Mouse (Mus musculus) urinary bladder, postnatal 14 days (tissue): Measurements from ENCODE around the gene S100a13.

ENCODE experiments used
- DNase-seq: peaks from one replicate; pipeline ENCODE4 v3.0.0; 2021; ENCODE audit warnings: low spot score

S100a13 gene

GRCm38 (mm10) chr3:90513796-90514590 is at the start of gene S100a13, which contains the start of gene S100a1:
TSS of gene S100a13 (plus strand) at chr3:90514435.
TSS of gene S100a1 (minus strand) at chr3:90514392.
- DNase-seq, result peak; percentile 82

- DNase-seq, result peak; percentile 41
Observed at GRCm38 (mm10) chr3:90464552-90465080, 49.6 kb upstream of the S100a13 start.

DNA sequence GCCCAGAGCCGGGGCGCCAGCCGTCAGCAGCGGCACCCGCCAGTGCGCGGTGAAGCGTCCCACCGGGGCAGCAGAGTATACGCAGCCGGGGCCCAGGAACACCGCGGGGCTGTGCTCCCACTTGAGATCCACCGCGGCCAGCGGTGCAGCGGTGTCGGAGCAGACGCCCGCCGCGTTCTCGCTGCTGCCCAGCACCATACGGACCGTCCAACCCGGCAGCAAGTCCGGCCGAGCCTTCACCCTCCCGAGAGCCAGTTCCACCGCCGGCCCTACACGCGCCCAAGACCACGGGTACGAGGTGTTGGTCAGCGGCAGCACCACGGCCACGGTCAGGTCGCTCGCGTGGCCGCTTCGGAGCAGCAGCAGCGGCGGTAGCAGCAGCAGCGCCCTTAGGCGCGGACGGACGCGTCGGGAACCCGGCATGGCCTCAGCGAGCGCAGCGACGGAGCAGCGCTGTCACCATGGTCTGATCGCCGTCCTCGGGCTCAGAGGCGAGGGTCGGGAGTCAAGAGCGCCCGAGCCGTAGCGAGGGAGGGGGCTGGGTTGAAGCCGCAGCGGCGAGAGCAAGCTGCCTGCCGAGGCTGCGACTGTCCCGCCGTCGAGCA is 49.1 kb upstream of the S100a13 start:
- peak; percentile 16 for DNase-seq

- DNase-seq, result peak; percentile 41
Observed at GRCm38 (mm10) chr3:90465686-90466310, 48.4 kb upstream of the S100a13 start, which contains the start of gene Npr1. TSS of gene Npr1 (minus strand) at chr3:90465866.

DNA sequence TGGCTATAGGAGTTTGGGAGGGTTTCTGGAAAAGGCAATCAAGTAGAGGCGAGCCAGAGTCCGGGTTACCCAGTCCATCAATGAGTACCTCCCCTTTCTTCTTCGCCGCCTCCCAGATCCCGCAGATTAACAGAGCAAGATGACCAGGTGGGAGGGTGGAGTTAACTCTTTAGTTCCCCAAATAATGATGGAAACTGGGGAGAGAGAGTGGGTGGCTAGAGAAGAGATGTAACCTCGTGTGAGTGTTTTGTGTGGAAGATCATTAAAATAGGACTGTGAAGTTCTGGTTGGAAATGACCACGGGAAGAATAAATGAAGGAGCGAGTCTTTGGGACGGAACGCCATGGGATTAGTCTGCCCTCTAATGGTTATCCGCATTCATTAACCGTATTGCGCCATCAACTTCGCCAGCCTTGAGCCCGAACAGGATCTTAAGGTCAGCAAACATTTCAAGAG is 47.9 kb upstream of the S100a13 start:
- DNase-seq, result peak; percentile 71

DNA sequence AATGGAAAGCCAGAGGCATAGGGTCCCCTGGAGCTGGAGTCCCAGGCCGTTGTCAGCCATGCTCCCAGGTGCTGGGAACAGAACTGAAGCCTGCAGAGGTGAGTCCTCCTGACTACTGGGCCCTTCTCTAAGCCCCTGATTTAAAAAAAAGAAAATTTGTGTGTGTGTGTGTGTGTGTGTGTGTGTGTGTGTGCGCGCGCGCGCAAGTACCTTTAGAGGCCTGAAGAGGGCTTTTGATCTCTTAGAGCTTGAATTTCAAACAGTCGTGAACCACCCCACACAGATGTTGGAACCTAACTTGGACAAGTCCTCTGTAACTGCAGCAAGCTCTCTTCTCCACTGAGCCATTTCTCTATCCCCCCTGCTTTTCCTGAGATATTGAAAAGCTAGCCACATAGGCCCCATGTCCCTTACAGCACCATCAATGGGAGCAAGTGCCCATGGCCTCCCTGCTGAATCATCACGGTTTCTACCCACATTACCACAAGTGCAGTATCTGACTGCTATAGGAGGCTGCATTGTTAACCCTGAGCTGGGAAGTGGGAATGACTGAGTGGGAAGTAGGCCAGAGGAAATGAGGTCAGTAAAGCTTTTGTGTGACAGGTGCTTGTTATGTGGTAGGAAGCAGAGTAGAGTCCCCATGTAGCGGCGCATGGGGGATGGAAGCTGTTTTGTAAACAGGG is 46.5 kb upstream of the S100a13 start:
- no peak for DNase-seq

DNA sequence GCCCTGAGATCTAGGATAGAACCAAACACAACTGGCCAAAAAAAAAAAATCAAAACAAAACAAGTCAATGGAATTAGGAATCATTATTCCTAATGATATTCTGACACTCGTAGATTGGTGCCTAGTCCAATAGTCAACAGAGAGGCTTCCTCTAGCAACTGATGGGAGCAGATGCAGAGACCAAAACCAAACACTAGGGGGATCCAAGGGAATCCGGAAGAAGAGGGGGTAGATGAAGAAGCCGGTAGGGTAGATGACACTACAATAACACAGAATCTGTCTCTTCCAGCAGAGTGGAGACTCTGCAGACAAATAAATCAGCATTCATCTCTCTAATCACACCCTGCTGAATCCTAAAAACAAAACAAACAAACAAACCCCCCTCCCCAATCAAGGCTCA is 42.0 kb upstream of the S100a13 start:
- peak; percentile 58 for DNase-seq

DNA sequence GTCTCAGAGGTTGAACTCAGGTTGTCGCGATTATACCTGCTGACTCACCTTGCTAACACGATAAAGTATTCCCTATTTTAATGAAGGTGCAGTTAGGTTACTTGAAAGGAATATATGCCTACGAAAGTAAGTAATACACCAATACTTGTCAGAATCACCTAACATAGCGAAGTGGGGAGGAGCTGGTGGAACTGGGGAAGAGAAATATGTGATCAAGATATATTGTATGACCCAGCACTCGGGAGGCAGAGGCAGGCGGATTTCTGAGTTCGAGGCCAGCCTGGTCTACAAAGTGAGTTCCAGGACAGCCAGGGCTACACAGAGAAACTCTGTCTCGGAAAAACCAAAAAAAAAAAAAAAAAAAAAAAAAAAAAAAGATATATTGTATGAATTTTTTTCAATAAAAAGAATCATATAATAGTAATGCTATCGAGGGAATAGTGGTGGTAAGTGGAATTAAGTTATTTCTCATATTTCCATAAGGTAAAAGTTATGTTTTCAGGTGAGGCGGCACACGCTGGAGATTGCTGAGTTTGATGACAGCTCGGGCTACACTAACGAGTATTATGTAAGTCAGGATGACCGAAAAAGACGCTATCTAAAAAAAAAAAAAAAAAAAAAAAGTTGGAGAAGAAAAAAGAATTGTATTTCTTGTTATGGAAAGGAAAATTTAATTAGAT is 38.9 kb upstream of the S100a13 start:
- DNase-seq, result no peak

- DNase-seq, result peak; percentile 95
Observed at GRCm38 (mm10) chr3:90475831-90476611, 38.2 kb upstream of the S100a13 start, which contains the start of gene Ilf2. TSS of gene Ilf2 (plus strand) at chr3:90476126.

- no peak for DNase-seq
Observed at GRCm38 (mm10) chr3:90486998-90487397, 27.2 kb upstream of the S100a13 start.

- no peak for DNase-seq
Observed at GRCm38 (mm10) chr3:90488576-90488975, 25.7 kb upstream of the S100a13 start.

GRCm38 (mm10) chr3:90490696-90491256 is 23.5 kb upstream of the S100a13 start, which contains the start of gene Snapin:
TSS of gene Snapin (minus strand) at chr3:90491033.
- DNase-seq, result peak; percentile 97

DNA sequence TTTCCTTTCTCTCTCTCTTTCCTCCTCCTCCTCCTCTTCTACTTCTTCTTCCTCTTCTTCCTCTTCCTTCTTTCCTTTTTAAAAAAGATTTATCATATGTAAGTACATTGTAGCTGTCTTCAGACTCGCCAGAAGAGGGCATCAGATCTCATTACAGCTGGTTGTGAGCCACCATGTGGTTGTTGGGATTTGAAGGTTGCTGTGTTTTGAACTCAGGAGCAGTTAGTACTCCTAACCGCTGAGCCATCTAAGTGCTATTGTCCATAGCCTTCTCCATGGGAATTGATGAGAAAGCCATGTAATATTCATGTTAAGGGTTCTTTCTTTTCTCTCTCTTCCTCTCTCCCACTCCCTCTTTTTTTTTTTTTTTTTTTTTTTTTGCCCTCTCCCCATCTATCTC is 22.9 kb upstream of the S100a13 start:
- DNase-seq, result peak; percentile 35

- no peak for DNase-seq
Observed at GRCm38 (mm10) chr3:90493831-90494540, 20.2 kb upstream of the S100a13 start.

DNA sequence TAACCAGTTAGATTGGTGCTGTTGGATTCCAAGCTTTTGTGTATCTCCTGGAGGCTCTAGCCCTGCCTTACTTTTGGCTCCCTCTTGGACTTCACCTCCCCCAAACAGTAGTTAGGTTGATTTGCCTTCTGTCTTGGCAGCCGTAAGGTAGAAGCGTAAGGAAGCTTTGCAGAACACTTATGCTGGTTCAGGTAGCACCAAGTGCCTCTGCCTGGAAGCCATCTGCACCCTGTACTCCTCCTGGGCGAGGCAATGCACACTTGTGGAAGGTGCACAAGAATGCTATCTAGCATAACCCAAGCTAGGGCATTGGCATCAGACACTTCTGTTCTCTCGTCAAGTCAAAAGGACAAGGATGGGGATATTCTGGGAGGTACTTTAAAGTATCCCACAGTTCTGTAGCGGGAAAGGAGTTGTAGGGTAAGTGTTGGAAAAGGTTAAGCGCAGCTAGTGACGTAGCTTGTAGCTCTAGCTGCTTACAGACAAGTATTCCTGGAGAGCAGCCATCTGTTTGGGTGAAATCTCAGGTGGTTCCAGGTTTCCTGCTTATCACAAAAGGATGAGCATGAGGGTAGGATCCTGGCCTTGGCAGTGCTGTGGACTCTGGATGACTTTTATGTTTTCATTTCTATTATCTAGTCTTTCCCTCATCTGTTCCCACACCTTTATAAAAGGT is 18.2 kb upstream of the S100a13 start:
- no peak for DNase-seq

GRCm38 (mm10) chr3:90497597-90497996 is 16.6 kb upstream of the S100a13 start:
- no peak for DNase-seq

DNA sequence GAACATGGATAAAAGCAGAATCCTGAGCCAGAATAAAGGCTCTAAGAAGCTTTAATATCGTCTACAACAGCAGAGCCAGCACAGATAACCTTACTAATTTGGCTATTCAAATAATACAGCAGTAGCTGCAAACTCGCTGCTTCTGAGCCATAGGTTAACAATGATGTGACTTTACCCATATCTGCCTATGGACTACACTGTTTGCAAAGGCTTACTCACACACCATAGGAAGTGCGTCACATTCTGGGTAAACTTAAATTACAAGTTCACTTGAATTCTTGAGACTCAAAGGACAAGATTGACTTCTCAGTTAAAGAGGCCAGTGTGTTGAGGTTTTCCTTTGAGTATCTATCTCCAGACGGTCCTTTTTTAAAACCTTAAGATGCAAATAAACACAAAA is 10.8 kb upstream of the S100a13 start:
- DNase-seq, result no peak

- no peak for DNase-seq
Observed at GRCm38 (mm10) chr3:90505216-90505615, 9.0 kb upstream of the S100a13 start.

DNA sequence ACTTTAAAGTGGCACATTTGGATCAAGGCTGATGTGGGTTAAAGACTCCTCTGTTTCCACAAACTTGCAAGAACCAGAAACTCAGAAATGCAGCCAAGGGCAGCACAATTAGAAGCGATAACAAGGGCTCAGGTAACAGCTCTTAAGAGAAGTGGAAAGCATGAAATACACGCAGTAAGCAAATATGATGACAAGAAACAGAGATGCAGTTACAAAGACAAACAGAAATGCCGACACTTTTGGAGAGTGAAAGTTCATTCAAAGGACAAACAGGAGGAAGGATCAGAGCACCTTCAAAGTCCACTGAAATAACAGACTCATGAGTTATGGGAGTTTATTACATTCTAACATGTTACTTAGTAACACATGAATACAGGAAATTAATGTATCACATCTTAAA is 7.9 kb upstream of the S100a13 start:
- DNase-seq, result no peak
